Mouse (Mus musculus) layer of hippocampus, postnatal 14 days (tissue): ENCODE data around the gene Wwox. TPM values are rescaled to one million over a fixed set of nuclear protein-coding genes. Genes with fewer than 3 reads are reported as not detected.

Experiments
- DNase-seq, 2 experiments: peaks; one replicate each; pipeline ENCODE4 v3.0.0; 2021 to 2022; ENCODE audit warnings: low spot score in 2 of 2, mixed read lengths in 1 of 2
- total RNA-seq, 2 experiments: library from RNA; stranded (reverse); gene quantifications; 2 replicates each; pipeline ENCODE4 v1.2.3; 2021

The Wwox gene
- total RNA-seq, 2 experiments from 2014 or later = 11.2 to 12.3 TPM

DNA sequence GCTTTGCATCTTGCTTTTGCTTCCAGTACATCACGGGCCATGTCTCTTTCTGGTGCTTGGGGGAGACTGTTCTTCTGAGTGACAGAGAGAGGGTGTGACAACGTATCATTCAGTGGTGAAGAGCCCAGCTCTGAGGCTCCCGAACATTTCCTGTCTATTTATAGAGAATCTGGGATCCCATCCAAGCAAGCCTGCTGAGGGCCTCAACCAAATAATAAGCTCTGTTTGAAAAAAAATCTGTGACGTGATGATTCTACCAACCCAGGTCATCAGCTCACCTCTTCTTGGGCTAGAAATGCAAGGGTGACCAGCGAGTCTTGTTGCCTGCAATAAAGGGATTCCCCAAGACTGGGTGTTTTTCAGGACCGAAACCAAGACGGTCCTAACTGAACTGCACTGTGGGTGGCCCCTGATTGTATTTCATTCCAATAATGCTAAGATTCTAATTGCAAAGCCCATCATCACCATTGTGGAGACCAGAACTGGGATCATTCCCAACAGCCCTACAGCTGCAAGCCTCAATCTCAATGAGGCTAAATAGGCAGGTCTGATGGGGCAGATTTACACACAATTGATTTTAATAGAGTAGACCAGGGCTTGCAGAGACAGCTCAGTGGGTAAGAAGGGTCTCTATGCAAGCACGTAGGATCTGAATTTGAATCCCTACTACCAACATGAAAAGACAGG lies 936.0 kb downstream of the Wwox start:
- peak; percentile 19 to 58 for DNase-seq

DNA sequence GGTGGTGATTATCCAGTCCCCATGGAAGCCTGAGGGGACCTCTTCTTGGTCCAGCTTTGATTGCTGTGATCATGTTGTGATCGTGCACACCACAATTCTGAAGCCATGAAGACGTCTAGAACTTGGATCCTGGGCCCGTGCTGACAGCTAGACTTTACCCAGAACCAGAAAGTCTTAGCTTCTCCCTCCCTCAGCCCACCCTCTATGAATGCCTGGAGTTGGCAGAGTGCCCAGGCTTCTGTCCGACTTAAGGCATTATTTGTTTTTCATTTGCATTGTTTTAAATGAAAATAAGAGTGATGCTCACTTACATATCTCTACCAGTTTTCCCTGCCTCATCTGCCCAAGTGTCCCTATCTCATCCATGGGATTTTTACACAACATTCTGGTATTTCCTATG lies 937.9 kb downstream of the Wwox start:
- no peak for DNase-seq

DNA sequence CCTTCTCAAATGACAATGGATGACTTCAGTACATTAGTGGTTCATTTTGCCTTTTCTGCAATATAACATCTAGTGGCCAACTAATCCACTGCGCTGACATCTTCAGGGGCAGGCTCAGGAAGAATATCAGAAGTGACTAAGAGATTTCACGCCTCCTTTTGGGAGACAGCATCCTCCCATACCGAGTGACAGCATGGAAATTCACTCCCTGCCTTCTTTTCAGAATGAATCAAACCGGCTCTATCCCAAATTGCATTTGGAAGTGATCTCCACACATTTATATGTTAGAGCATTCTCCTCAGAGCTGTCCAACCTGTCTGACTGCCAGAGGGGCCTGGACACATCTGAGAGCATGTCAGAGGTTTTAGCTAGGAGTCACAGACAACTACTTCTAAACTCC lies 940.6 kb downstream of the Wwox start:
- DNase-seq = no peak

DNA sequence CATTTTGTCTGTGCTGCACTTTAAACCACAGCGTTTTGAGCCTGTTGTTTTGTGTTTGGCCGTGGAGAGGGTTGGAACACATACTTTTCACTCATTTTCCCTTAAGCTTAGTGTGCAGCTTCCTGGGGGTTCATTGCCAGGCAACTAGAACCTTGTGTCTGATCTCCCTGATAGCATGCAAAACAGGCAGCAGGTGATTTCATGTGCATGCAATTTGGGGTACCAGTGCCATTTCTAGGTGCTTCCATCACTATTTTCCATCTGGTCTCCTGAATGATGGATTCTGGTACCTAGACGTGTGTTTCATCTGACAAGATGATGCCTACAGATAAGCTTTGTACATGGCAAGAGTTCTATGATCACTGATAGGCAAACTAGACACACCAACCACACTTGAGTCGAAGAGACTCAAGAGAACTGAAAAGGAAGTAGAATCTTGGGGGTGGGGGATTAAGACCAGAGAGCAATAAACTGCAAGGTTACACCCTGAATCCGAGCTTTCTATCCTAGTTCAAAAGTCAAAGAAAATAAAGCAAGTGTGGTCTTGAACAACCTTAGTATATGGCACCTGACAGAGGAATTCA lies 951.6 kb downstream of the Wwox start:
- no peak for DNase-seq

DNA sequence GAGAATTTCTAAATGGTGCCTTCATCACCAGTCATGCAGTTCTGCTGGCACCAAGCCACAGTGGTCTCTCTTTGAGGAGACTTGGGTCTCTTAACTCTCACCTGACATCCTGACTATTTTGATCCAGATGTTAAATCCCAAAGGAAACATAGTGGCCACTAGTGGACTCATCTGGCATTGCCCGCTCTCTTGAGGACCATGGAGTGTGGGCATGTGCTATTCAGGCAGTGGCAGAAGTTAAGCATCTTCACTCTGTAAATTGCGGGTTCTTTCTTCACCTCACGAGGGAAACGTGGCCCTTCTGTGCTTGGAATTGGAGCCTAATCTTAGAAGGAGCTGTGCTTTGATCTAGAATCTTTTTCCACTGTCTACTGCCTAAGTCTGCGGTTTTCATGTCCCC lies 956.4 kb downstream of the Wwox start:
- DNase-seq = no peak

DNA sequence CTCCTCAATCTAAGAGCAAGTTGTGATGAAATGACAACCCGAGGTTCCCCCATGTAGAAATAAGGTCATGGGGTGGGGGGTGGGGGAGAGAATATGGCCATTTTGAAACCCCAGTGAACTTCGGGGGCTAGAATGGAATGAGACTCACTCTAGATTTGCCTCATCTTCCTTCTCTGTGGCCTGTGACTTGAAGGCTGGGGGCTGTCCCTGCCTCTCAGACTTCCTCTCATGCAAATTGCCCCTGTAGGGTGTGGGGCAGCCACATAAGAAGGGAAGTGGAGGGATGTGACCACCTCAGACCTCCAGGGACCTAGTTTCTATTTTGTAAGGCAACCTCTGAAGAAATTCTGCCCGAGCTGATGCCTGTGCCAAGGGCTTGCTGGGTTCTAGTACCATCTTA lies 958.5 kb downstream of the Wwox start:
- no peak for DNase-seq

DNA sequence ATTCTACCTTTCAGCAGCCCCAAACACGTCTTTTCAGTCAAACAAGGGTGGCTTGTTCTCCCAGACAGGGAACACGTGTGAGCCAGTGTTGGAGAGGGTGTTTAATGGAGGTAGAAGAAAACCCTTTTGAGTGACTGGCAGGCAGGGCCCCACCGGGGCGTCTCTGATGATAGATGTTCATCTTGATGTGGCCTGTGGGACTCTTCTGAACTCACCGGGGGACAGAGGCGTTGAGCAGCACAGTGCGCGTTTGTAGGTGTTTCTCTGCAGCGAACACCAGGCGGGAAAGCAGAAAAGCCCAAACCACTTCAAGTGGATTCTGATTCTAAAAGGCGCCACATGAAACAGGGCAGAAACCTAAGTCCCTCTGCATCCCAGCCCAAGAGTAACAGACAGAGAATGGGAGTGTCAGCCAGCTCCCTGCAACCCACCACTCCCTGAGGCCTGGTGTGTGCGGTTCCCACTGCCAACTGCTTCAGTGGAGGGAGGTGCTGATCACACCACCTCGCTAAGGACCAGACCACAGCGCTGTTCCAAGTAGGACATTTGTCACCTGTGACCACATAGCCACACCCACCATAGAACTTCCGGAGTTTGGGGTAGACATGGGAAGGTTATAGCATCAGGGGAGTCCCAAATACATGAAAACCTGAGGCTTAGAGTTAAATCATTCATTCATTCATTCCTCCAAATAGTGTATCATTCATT lies 960.7 kb downstream of the Wwox start:
- no peak for DNase-seq

Other genes with a start within 250 kb of the Wwox start
- 10 to 100 TPM; 26.3 to 40.0 TPM for gene Vat1l, start 234.0 kb upstream of the Wwox start, total RNA-seq
- gene Clec3a, start 21.6 kb upstream of the Wwox start, total RNA-seq = not detected